Mouse (Mus musculus): Measurements from ENCODE around the gene Pank3. TPM values are rescaled to one million over a fixed set of nuclear protein-coding genes. Genes with fewer than 3 reads are reported as not detected.
"Not testable (repeated sequence)": the region's sequence is repeated elsewhere in the genome, so short reads cannot be mapped to it uniquely, and the experiment has no call there.

Pank3 gene
- total RNA-seq, 2 experiments from 2014 or later, result 4.2 to 10.1 TPM

DNA sequence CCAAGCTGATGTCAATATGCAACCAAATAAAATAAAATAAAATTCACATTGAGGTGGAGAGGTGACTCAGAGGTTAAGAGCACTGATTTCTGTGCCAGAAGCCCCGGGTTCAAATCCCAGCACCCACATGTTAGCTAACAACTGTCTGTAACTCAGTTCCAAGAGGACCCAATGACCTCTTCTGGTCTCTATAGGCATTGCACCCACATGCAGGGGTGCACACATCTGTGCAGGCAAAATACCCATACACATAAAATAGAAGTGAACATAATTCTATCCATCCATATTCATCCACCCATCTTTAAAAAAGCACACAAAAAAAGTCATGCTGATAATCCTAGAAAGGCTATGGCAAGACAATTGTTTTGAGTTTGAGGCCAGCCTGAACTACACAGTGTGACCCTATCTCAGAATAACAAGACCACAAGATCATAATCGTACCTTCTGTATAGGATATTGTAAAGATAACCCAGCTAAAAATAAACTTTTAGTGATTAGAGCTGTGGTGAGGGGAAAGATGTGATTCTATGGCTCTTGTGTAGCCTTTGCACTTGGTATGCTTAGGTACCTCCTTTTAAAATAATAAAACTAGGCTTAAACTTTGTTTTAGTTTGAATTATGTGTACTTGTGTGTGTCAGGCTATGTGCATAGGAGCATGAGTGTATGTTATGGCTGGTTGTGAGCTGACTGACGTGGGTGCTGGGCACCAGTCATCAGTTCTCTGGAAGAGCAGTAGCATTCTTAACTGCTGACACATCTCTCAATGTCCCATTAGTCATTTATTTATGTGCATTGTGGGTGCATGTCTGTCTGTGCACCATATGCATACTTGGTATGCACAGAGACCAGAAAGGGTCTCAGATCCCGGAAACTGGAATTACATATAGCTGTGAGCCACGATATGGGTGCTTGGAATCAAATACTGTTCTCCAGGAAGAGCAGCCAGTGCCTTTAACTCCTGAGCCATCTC is 68.2 kb downstream of the Pank3 start:
- no peak for ATAC-seq (replicated peaks; ENCODE audit: low FRiP score, poor library complexity, severe bottlenecking)

DNA sequence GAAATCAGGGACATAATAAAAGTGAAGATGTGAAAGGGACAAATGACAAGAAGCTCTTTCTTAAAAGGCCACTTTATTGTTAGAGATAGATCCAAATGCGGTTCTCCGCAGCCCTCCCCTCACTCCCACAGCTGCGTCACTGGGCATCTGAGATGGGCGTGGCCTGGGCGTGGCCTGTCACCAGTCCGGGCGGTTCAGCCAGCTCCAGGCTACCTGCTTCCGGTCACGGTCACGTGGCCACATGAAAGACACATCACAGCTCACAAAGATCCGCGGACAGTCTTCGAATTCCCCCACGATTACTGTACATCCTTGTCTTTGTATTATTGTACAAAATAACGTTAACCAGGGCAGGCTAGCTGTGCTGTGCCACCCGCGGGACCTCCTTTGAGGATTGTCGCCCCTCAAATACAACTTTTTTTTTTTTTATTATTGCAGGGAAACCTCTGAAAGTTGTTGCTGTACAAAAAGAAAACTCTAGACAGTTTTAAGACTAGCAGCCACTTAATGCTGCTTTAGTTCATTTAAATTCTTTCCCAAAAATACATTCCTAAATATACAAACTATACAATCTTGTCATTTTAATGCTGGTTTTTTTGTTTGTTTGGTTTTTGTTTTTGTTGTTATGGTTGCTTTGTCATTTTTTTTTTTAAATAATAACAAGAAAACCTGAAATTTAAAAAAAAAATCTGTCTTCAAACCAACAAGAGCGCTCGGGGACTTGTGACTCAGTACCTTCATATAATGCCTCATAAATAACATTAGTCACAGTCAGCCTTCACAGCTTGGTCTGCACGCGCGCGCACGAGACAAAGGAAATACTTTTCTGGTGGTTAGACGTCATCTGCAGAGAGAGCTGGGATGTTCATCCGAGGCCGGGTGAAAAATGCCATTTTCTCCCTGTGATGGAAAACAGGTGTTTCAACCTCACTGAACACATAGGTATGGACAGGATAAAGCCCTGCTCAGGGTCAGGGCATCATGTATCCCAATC is 69.4 kb downstream of the Pank3 start:
- ATAC-seq (replicated peaks; ENCODE audit: low FRiP score, poor library complexity, severe bottlenecking), result peak; percentile 92

DNA sequence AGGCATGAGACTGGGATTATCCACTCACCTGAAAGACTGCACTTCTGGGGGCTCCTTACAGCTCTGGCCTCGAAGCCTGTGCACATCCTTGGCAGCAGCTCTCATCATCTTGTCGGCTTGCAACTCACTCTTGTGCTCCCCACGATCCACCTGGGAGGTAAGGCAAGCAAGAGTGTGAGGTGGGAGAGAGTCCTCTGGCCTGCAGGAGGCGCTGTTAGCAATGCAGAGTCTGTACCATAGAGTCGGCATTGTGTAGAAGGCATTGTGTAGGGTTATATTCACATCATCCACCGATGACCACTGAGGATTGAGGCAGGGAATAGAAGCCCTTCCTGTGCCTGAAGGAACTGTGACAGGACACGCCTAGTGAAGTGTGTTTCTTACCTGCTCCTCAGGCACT is 71.0 kb downstream of the Pank3 start:
- no peak for ATAC-seq (replicated peaks; ENCODE audit: low FRiP score, poor library complexity, severe bottlenecking)

DNA sequence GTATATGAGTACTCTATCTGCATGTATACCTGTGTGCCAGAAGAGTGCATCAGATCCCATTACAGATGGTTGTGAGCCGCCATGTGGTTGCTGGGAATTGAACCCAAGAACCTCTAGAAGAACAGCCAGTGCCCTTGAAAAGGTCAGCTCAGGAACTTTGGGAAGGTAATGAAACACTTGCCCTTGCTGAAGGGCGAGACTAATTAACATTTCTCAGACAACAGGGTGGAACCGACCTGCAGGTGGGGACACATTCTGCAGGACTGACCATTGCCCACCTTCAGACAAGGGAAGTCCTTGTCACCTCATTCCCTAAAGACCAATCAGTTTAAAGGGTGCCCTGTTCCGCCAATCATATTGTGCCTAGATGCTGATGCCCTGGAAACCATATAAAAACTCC is 71.5 kb downstream of the Pank3 start:
- not testable (repeated sequence) for ATAC-seq (replicated peaks; ENCODE audit: low FRiP score, poor library complexity, severe bottlenecking)

Other genes with a start within 250 kb of the Pank3 start
- gene Fbll1, start 29.4 kb downstream of the Pank3 start, total RNA-seq (2015; ENCODE audit: low replicate concordance), result not detected in 2 replicates
- not detected in 2 replicates for gene Fbll1, start 29.4 kb downstream of the Pank3 start, total RNA-seq (2017; ENCODE audit: low replicate concordance)
- gene Rars, start 65.0 kb downstream of the Pank3 start, total RNA-seq (2015; ENCODE audit: low replicate concordance), result 20.9 and 22.2 TPM in 2 replicates
- 24.7 and 25.4 TPM in 2 replicates for gene Rars, start 65.0 kb downstream of the Pank3 start, total RNA-seq (2017; ENCODE audit: low replicate concordance)
- gene Wwc1, start 211.0 kb downstream of the Pank3 start, total RNA-seq (2015; ENCODE audit: low replicate concordance), result not detected in 2 replicates
- gene Wwc1, start 211.0 kb downstream of the Pank3 start, total RNA-seq (2017; ENCODE audit: low replicate concordance), result not detected in 2 replicates

Data from erythroblast, adult 5-6 weeks (primary cell).